Mouse (Mus musculus): ENCODE measurements at regions not wholly inside any gene's neighbourhood (a gene's known extent, or its start where the extent isn't known, plus 50 kb on each side); places are given as distances from the start of the nearest gene placed in this dataset.
"Not testable (repeated sequence)": the region's sequence is repeated elsewhere in the genome, so short reads cannot be mapped to it uniquely, and the experiment has no call there.

DNA sequence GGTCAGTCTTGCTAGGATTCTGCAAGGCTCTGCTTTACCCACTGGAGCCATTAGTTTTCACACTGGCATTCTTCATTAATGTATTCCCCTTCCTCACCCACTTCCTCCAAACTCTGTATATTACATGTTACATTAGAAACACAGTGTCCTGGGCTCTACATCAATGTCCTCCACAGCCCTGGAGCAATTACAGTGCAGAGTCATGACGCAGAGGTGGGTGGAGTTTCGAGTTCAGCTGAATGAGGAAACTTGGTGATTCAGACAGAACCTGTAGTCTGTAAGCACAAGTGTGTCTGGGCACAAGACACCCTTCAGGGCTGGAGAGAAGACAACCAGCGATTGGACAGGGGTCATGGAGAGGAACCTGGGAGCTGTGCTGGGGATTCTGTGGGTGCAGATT is 715.0 kb upstream of the Olfr1507 start:
- not testable (repeated sequence) for DNase-seq (ENCODE audit: low spot score in 2 of 2)

DNA sequence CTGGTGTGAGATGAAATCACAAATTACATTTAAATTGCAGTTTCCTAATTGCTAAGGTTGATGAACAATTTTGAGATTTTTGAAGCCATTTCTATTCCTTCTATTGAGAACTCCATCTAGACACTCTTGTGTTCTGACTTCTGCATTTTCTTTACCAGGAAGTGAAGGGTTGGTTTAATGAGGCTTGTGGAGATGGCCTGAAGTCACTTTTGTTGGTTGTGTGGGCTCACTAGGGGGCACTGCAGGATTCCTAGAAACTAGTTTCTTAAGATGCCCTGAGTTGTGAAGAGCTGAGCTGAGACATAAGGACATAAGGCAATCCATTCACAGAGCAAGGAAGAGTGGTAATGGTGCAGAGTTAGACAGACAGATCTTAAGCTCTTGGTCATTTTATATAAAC is 713.7 kb upstream of the Olfr1507 start:
- not testable (repeated sequence) for DNase-seq (ENCODE audit: low spot score in 2 of 2)

DNA sequence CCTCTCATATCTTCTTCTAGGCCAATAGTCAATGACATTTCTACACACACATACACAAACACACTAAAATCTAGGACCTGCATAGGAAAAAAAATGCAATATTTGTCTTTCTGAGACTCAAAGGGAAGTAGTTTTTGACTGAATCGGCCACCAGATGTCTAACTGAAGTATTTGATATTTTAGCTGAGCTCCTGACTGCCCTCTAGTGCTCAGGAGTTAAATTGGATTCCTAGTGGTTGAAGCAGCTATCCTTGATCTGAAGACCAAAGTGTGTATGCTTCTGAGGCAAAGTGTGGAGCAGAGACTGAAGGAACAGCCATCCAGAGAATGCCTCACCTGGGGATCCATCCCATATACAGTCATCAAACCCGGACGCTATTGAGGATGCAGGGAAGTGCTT is 695.4 kb upstream of the Olfr1507 start:
- not testable (repeated sequence) for DNase-seq (ENCODE audit: low spot score in 2 of 2)

DNA sequence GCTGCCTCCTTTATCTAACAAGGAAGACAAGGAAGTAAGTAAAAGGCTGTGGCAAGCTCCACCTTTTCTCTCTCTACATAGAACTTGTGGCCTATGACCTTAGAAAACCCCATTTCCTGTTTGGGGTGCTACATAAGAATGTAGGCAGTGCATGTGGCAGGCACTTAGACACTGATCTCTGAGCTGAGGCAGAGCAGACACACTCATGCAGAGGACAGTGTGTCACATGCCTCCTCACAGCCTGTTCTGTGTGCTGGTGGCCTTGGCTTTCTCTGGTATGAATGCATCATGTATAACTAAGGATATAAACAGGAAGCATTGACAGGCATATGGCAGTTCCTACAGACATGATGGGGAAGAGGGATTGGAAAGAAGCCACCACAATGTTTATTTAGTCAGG is 678.5 kb upstream of the Olfr1507 start:
- DNase-seq (ENCODE audit: low spot score in 2 of 2), result not testable (repeated sequence)

DNA sequence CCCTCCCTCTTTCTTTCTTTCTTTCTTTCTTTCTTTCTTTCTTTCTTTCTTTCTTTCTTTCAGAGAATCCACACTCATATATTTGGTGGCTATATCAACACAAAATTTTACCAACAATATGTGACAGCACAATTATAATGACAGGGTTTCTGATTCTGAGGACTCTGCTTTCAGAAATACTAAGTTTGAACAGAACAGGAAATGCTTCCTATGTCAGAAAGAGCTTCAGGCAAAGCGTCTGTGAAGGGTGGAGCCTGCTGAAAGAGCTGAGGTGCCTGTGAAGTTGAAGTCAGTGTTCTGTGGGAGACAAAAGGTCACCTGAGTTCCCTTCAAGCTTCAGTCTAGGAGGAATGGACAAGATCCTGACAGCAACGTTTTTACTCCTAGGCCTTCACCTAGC is 670.8 kb upstream of the Olfr1507 start:
- DNase-seq (ENCODE audit: low spot score in 2 of 2), result not testable (repeated sequence)

DNA sequence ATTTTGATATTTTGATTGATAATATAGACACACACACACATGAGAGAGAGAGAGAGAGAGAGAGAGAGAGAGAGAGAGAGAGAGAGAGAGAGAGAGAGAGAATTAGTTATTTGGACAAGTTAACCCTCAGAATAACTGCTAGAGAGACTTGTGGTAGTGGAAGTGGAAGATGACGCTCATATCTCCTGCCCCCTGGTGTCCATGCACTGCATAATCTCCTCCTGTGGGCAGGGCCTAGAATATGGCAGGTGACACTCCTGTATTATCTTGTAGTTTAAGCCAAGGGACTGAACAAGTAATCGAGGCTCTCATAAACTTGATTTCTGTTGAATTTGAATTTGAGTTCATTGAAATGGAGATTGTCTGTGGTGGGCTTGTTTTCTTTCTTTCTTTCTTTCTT is 663.5 kb upstream of the Olfr1507 start:
- not testable (repeated sequence) for DNase-seq (ENCODE audit: low spot score in 2 of 2)

DNA sequence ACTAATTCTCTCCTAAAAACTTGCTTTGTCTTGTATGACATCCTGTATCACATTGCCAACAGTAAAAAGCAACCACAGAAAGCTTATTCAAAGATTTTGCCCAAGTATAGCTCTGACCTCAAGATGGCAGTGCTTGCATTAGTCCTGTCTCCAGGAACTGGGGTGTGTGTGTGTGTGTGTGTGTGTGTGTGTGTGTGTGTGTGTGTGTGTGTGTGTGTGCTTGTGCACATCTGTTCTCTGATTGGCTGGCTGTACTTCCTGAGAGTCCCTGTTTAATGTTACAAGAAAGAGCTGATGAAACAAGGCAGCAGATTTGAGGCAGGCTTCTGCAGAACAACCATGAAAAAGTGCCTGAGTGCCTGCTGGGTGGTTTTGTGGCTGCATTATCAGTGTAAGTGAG is 639.2 kb upstream of the Olfr1507 start:
- not testable (repeated sequence) for DNase-seq (ENCODE audit: low spot score in 2 of 2)

DNA sequence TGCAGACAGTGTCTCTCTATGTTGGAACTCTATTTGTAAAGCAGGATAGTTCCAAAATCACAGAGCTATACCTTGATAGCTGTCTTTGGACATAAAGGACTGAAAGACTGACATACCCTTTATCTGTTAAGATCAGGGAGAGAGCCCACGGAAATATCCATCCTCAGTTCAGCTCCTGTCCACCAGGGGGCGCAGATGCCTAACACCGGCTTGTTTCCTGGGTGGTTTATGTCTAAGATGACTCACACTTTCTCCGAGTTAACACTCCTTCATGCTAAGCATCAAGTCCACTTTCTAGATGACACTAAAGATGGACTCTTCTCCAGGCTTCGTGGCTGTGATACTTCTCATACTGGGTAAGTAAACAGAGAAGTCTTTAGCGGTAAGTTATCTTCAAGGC is 636.8 kb upstream of the Olfr1507 start:
- peak; percentile 8 to 24 for DNase-seq (ENCODE audit: low spot score in 2 of 2)

DNA sequence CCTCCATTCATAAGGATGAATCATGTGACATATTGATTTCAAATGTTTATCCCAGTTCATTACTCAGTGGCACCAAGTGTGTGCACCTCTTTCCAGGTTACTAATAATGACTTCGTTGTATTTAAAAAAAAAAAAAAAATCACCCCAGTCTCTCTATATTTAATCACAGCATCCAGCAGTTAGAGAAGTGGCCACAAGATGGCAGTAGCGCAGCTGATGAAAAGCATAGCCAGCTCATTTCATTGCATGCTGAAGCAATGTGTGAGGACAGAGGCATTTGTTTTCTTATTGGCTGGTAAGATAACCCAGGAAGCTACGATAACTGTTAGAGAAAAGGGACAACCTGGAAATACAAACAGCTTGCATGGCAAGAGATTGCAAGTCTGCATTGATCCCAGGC is 626.2 kb upstream of the Olfr1507 start:
- DNase-seq (ENCODE audit: low spot score in 2 of 2), result peak; percentile 7 to 19

DNA sequence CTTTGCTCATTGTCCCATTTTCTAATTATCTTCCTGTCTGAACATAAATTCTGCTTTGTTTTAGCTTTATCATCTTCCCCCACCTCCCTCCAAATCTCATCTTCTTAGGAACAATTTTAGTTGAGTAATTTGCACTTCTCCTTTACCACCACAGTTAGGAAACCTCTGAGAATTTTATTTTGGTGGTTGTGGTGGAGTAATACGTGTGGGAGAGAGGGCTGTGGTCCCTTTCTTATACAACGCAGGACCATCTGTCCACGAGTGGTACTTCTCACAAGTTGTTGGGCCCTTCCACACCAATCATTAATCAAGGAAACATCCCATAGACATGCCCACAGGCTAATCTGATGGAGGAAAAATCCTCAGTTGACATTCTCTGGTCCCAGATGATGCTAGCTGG is 614.2 kb upstream of the Olfr1507 start:
- not testable (repeated sequence) for DNase-seq (ENCODE audit: low spot score in 2 of 2)

DNA sequence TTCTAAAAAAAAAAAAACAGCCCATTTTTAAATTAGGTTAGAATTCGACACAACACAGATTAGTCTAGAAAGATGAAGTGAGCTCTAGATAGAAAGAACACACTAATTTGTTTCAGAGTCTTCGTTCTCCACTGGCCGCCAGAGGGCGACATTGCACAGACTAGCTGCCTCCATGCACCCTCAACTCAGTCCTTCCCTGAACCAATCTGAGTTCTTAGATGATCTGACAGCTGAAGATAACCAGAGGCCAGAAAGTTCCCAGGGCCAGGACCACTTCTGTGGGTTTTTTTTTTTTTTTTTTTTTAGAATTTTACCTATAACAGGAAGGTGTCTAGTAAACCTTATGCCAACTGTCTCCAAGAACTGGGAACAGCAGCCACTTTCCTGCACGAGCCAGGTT is 605.8 kb upstream of the Olfr1507 start:
- DNase-seq (ENCODE audit: low spot score in 2 of 2), result peak in 1 of 2 experiments; percentile 1

DNA sequence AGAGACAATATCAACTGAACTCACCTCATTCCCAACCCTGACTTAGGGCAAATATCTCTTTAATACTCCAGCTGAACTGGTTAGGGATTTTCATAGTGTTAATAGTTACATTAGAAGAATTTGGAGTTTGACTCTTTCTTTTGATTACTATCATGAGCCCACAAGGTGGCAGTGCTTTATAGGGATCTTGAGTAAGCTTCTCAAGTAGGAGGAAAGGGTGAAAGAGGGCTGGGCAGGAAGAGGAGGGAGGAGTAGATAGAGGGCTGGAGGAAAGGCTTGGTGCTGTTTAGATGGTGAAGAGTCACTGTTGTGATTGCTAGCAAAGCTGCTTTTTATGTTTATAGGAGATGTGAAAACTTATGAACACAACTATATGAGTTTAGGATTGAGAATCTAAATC is 595.4 kb upstream of the Olfr1507 start:
- DNase-seq (ENCODE audit: low spot score in 2 of 2), result not testable (repeated sequence)

DNA sequence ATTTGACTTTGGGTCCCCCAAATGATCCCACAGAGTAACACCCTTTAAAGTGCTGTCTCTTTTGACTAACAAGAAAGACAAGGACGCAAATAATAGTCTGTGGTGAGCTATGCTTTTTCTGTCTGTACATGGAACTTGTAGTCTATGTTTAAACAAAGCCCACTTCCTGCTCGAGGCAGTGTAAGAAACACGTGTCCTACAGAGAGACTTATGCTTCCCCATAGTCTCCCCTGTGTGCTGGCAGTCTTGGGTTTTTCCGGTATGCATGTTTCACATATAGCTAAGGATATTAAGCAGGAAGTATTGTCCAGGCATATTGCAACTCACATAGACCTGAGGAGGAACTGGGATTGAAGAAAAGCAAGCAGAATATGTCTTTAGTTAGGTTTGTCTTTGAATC is 586.3 kb upstream of the Olfr1507 start:
- not testable (repeated sequence) for DNase-seq (ENCODE audit: low spot score in 2 of 2)

DNA sequence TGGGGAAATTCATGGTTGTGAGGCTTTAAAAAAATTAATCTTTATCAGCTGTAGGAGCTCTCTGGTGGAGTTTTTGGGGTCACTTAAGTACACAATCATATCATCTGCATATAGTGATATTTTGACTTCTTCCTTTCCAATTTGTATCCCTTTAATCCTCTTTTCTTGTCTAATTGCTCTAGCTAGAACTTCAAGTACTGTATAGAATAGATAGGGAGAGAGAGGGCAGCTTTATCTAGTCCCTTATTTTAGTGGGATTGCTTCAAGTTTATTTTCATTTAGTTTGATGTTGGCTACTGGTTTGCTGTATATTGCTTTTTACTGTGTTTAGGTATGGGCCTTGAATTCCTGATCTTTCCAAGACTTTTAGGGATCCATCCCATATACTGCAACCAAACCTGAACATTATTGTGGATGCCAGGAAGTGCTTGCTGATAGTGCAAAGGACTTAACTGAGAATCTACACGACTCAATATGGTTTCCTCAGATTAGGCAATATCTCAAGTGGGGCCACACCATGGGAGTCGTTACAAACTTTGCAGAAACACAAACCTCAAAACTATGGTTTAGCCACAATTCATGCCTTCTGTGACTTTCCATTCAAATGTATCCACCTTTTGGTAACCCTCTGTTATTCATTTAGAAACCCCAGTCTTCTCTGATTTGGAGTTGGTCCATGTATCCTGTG is 585.6 kb upstream of the Olfr1507 start:
- DNase-seq (ENCODE audit: low spot score in 2 of 2), result not testable (repeated sequence)

DNA sequence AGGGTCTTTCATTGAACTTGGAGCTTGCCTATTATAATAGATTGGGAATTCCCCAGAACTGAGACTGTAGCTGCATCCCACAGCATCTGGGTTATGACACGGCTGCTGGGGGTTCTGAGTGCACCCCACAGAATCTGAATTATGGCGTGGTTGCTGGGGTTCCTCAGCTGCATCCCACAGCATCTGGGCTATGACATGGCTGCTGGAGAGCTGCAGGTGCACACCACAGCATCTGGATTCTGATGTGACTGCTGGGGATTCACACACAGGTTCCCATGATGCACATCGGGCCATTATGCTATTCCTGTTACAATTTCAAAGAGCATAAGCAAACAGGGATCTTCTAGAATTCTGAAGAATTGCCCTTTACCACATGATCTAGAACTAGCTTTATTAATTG is 585.0 kb upstream of the Olfr1507 start:
- not testable (repeated sequence) for DNase-seq (ENCODE audit: low spot score in 2 of 2)

DNA sequence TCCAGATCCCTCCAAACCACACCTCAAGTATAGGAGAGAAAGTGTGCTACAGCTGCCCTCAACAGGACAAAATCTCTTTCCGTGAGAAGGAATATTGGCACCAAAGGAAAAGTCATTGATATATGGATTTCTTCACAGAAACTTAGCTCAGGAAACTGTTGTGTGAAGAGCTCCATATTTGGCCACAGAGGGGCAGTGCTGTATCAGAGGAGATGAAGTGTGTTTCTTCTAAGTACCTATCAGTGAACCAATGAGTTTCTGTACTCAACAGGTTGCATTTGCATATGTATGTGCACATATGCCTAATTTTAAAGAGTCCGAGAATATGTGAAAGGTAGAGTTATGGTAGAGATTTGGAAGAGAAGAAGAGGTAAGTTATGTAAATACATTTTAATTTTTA is 580.4 kb upstream of the Olfr1507 start:
- DNase-seq (ENCODE audit: low spot score in 2 of 2), result not testable (repeated sequence)

DNA sequence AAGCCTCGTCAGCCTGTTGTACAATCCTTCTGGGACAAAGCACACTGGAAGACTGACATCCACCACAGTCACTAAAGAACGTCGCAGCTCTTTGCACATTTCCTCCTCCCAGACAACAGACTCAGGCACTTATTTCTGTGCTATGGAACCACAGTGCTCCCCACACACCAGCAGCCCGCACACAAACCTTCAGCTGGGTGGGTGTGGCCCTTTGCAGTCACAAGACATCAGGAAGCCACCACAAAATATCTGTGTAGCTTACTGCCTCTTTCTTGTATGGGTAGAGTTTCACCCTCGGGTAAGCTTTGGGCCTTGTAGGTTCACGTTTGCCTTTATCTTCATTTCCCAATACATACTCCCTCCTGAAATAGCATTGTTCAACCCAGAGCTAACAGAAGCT is 577.6 kb upstream of the Olfr1507 start:
- not testable (repeated sequence) for DNase-seq (ENCODE audit: low spot score in 2 of 2)

DNA sequence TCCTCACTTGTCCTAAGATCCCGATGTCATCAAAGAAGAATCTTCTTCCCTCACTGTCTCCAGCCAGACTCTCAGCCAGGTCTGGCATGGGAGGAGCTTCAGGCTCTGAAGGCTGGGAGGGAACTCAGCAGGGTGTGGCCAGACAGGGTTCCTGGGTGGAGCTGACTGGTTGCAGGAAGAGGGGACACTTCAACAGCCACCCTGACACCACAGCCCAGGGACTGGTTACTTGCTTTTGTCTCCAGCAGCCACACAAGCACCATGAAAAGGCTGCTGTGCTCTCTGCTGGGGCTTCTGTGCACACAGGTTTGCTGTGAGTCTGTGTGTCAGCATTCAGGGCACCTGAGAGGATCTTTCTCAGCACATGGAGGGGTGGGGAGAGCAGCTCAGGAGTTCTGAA is 577.0 kb upstream of the Olfr1507 start:
- not testable (repeated sequence) for DNase-seq (ENCODE audit: low spot score in 2 of 2)

DNA sequence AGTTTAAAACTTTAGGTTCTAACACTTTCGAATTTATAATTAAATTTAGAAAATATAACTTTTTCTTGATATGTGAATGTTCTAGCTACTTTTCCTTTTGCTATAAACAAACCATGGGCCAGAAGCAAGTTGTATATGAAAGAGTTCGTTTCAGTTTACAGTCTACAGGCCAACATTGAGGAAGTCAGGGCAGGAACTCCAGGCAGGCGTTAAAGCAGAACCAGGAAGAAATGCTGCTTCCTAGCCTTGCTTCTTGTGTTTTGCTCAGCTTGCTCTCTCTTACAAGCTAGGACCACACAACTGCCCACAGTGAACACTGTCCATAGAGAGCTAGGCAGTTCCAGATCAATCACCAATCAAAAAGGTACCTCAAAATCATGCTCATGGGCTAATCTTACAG is 558.9 kb upstream of the Olfr1507 start:
- DNase-seq (ENCODE audit: low spot score in 2 of 2), result not testable (repeated sequence)

DNA sequence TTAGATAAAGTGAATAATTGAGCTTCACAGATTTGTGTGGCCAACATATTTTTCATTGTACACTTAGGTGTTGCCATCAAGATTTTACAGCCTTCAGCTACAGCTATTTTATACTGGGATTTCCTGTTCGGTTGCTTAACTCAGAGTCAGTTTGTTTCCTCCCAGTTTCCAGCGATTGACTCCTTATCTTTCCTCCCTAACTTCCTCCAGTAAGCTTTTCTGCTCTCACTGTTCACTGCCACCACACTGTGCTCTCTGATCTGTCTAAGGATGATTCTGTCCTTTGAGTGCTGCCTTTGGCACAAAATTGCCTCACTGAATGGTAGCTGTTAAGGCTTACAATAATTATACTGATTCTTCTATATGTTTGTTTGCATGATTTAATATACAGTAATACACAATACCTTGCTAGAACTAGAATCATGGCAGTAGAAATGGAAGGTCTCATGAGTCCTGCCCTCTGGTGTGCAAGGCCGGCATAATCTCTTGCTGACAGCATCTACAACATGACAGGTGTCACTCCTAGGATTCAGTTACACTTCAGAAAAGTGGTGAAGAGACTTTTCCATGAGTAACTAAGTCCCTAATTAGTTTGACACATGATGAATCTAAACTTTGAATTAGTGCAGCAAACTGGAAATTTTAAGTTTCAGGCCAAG is 558.0 kb upstream of the Olfr1507 start:
- DNase-seq (ENCODE audit: low spot score in 2 of 2), result not testable (repeated sequence)

DNA sequence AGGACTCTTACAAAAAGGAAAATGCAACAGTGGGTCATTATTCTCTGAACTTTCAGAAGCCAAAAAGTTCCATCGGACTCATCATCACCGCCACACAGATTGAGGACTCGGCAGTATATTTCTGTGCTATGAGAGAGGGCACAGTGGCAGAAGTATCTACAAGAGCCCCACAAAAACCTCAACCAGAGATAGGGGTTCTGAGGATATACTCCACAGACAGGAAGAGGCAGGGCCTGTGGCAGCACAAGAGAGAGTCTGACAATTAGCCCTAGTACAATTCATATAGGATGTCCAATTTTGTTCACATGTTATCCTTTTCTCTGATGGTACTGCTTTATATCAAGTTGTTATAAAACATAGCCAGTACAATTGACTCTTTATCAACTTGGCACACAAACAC is 552.1 kb upstream of the Olfr1507 start:
- not testable (repeated sequence) for DNase-seq (ENCODE audit: low spot score in 2 of 2)

DNA sequence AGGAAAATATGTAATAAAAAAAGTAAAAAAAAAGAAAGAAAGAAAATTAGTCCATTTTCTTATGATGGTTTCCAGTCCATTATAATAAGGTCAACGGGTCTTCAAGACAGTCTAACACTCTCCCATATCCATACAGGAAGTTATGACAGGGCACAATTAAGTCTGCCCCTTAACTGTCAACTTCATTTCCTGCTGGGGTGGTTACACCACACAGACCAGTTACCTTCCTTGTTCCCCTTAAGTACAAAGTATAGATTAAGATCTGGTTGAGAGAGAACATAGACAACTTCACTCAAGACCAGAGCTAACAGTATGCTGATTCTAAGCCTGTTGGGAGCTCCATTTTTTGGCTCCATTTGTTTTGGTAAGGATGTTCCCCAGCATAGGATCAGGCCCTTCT is 551.4 kb upstream of the Olfr1507 start:
- not testable (repeated sequence) for DNase-seq (ENCODE audit: low spot score in 2 of 2)

DNA sequence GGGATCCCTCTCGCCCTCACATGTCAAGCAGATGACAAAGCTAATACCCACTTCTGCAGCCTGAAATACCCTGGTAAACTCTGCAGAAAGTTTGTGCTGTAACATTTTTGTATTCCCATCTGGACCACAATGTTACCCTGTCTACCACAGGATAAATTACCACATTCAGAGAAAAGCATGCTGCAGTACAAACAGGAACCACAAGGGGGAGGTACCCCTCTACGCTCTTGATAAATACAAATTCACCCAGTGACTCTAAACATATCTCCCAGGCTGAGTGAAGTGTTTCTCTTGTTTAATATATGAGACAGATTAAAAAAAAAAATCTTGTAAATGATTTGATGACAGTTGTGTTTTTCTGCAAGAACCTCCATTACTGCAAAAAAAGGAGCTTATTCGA is 549.8 kb upstream of the Olfr1507 start:
- not testable (repeated sequence) for DNase-seq (ENCODE audit: low spot score in 2 of 2)
